Mouse (Mus musculus) retina, adult 2 months (tissue): ENCODE results near the gene Slc7a14.

Experiments
- DNase-seq: peaks from one replicate; pipeline ENCODE4 v3.0.0-alpha.2; 2012; ENCODE audit warnings: low read depth, low spot score

Slc7a14 gene

GRCm38 (mm10) chr3:31261418-31262014 lies 48.7 kb downstream of the Slc7a14 start:
- no peak for DNase-seq

DNA sequence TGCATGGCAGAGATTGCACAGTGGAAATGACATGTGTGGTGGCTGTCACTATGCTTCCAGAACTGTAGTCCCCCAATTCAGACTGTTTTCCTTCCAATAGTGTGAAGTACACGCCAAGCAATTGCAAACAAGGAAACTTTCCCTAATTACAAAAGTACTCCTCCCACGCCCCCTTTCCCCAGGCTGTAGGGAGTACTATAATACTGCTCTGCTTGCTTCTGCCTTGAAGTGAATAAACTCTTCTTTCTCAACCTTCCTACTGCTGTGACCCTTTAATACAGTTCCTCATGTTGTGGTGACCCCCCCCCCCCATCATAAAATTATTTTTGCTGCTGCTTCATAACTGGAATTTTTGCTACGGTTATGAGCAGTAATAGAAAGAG lies 49.2 kb downstream of the Slc7a14 start:
- DNase-seq, result no peak

GRCm38 (mm10) chr3:31260329-31260963 lies 49.7 kb downstream of the Slc7a14 start:
- no peak for DNase-seq

DNA sequence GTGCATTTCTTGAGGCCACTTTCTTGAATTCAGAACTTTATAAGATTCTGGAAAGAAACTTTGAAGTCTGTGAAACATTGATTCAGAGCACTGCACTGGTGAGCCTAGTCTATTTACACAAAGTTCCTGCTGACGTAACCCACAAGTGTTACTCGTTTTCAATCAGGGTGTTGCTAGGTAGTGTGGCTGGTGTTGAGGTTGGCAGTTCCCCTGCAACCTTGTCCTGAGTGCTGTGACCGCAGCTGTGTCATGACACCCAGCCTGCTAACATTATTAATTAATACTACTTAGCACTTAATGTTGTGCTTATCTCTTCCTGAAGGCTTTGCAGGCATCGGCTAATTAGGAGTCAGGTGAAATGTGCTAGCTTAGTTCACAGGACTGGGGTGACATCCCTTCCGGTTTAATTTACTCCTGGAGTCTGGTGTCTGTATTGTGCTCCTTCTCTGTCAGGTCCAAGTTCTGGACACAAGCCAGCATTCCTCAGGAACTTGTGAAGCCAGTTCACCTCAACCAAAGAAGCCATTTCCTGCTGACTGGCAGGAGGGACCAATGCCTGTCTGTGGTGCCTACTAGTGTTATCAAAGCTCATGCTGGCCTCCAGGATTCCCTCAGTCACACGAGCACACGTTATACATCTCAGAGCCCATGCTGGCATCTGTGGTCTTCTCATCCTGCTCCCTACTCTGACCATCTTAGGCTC lies 50.5 kb downstream of the Slc7a14 start:
- DNase-seq, result no peak

GRCm38 (mm10) chr3:31254427-31254826 lies 55.8 kb downstream of the Slc7a14 start:
- no peak for DNase-seq

GRCm38 (mm10) chr3:31253862-31254261 lies 56.3 kb downstream of the Slc7a14 start:
- no peak for DNase-seq

GRCm38 (mm10) chr3:31252566-31252965 lies 57.6 kb downstream of the Slc7a14 start:
- DNase-seq, result no peak

- no peak for DNase-seq
Observed at GRCm38 (mm10) chr3:31243478-31243877, 66.7 kb downstream of the Slc7a14 start.

DNA sequence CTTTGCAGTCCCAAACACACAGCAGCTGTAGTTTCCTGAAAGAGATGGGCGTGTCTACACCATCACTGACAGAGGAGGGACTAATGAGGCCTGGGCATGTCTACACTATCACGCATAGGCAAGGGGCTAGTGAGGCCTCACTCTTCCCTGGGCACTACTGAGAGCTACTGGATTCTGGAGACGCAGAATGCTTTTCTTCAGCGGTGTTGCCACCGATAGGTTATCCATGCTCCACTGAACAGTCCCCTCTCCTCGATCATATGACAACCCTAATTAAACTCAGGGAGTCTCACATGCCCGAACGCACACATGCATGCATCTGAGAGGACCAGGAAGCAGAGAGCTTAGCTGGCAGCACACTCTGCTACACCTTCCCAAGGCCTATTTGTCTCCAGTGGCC lies 69.3 kb downstream of the Slc7a14 start:
- DNase-seq, result no peak

GRCm38 (mm10) chr3:31239645-31240044 lies 70.5 kb downstream of the Slc7a14 start:
- no peak for DNase-seq

- no peak for DNase-seq
Observed at GRCm38 (mm10) chr3:31237936-31238335, 72.2 kb downstream of the Slc7a14 start.

GRCm38 (mm10) chr3:31236146-31236545 lies 74.0 kb downstream of the Slc7a14 start:
- DNase-seq, result no peak

- DNase-seq, result no peak
Observed at GRCm38 (mm10) chr3:31234356-31234755, 75.8 kb downstream of the Slc7a14 start.

- DNase-seq, result no peak
Observed at GRCm38 (mm10) chr3:31233746-31234312, 76.3 kb downstream of the Slc7a14 start.

- DNase-seq, result no peak
Observed at GRCm38 (mm10) chr3:31229281-31229680, 80.9 kb downstream of the Slc7a14 start.

DNA sequence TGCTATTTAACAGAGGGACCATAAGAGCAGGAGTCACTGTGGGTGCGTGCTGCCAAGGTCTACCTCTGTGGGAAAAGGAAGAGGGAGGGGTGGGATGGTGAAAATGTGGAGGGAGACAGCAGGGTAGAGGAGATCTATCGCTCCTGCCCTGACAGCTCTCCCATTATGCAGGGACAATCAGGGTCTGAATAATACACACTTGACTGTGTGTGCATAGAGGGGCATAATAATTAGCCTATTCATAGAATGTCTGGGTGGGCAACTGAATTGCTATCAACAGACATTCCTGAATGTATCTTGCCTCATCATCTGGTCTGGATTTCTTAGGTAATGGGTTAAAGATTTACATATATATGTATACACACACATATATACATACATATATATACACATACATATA lies 81.7 kb downstream of the Slc7a14 start:
- no peak for DNase-seq

DNA sequence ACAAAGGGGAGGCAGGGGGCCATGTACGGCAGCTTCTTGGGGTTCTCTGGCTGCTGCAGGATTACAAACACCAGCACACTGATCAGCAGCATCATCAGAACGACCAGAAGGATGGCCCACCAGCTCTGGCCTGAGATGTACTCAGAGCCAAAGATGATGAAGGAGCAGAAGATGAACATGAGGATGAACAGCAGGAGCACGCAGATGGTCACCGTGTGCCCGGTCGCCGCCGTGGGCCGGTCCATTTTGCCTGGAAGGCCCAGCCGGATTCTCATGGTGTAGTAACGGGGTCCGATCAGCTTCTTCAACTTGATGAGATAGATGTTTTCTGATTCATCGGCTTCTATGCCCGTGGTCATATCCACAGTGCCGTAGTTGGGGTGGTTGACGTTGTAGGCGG lies 86.6 kb downstream of the Slc7a14 start:
- no peak for DNase-seq

- no peak for DNase-seq
Observed at GRCm38 (mm10) chr3:31220040-31220439, 90.1 kb downstream of the Slc7a14 start.

DNA sequence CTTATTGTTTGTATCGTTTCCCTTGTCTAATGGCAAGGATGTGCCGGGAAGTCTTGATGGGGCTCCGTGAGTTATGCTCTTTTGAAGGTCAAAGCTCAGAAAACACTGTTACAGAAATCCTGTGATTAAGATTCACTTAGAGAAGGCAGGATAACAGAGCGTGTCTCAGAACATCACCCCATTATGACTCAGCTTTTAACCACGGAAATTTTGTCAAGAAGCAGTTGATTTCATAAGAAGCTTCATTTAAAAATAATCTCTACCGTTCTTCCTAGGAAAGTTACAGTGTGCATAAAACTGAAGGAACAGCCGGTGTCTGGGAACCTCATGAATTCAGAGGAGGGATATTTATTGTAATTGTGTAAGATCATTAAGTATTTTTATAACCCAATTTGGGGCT lies 90.7 kb downstream of the Slc7a14 start:
- no peak for DNase-seq

DNA sequence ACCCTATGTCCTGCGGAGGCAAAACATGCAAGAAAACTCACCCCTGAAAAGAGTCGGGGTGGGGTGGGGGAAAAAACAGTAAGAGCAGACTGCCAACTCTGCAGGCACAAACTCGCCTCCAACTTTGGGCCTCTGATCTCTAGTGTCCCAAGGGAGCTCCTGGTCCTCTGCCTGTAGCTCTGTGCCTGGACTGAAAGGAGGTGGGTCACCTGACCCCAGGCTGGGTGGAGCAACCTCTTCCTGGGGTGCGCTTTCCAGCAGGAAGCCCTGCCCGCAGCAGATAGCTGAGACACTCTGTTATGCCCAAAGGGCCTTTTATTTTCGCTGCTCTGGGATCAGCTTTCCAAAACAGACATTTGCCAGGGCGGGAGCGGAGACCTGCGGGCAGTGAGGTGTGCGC lies 92.7 kb downstream of the Slc7a14 start:
- DNase-seq, result no peak

- DNase-seq, result peak; percentile 13
Observed at GRCm38 (mm10) chr3:31213802-31214201, 96.4 kb downstream of the Slc7a14 start.

- no peak for DNase-seq
Observed at GRCm38 (mm10) chr3:31212205-31213038, 97.8 kb downstream of the Slc7a14 start.
